Mouse (Mus musculus): Measurements from ENCODE around the gene Tap1. TPM values are rescaled to one million over a fixed set of nuclear protein-coding genes. Genes with fewer than 3 reads are reported as not detected.
"Not testable (repeated sequence)": the region's sequence is repeated elsewhere in the genome, so short reads cannot be mapped to it uniquely, and the experiment has no call there.

Gene Tap1
- polyA plus RNA-seq (2016; fragmentation: Nextera tagmentation; extraction: Ambion mirVana), result 4.7 TPM in 2 replicates

GRCm38 (mm10) chr17:34187261-34187916 is at the start of gene Tap1, which contains the start of gene Psmb9:
Gene Tap1, plus strand, starts transcription at chr17:34187553.
Gene Psmb9, minus strand, starts transcription at chr17:34187764.
- Histone ChIP-seq H3K4me2 (replicated peaks) (peak within 1 kb of the TSS; percentile 86), H3K4me1 (peaks cover 14% of the 10 kb centered on the region; the same call in 1 of the 2 replicates), H3K9ac (peak within 1 kb of the TSS; percentile 63), H3K9me3 (no peaks in the 10 kb centered on the region), H3K27me3 (peaks cover 78% of the 10 kb centered on the region), H3K36me3 (no peaks in the 10 kb centered on the region), H3K27ac (no peak within 1 kb of the TSS; the same call in 1 of the 2 replicates), H3K4me3 (peak within 1 kb of the TSS; percentile 47)
- peak; percentile 94 for ATAC-seq (ENCODE audit: insufficient number of reproducible peaks, insufficient read depth, low FRiP score, low TSS enrichment)
- WGBS, result under 1% methylated on average over 46 of the region's 46 CpGs

- WGBS, result 76% methylated on average over 7 of the region's 7 CpGs
- H3K4me2 ChIP-seq (replicated peaks), result no peak overlapping the region
Measured at GRCm38 (mm10) chr17:34137601-34138000, 49.8 kb upstream of the Tap1 start.

GRCm38 (mm10) chr17:34138655-34139054 is 48.7 kb upstream of the Tap1 start:
- Histone ChIP-seq H3K9ac (no peak overlapping the region), H3K4me1 (peaks cover 20% of the 10 kb centered on the region), H3K27ac (no peak overlapping the region), H3K27me3 (peaks cover 47% of the 10 kb centered on the region), H3K4me3 (no peak overlapping the region), H3K4me2 (replicated peaks) (peak overlapping the region; percentile 66; the same call in 1 of the 2 replicates), H3K36me3 (no peaks in the 10 kb centered on the region), H3K9me3 (no peaks in the 10 kb centered on the region)
- ATAC-seq (ENCODE audit: insufficient number of reproducible peaks, insufficient read depth, low FRiP score, low TSS enrichment), result no peak
- WGBS, result 67% methylated on average over 7 of the region's 7 CpGs

More at GRCm38 (mm10) chr17:34137601-34138000, 49.8 kb upstream of the Tap1 start:
- Histone ChIP-seq H3K36me3 (no peaks in the 10 kb centered on the region), H3K9me3 (no peaks in the 10 kb centered on the region), H3K4me3 (no peak overlapping the region), H3K27me3 (peaks cover 47% of the 10 kb centered on the region), H3K4me1 (peaks cover 11% of the 10 kb centered on the region; the same call in 1 of the 2 replicates), H3K27ac (no peak overlapping the region), H3K9ac (no peak overlapping the region)
- ATAC-seq (ENCODE audit: insufficient number of reproducible peaks, insufficient read depth, low FRiP score, low TSS enrichment), result no peak

GRCm38 (mm10) chr17:34139416-34139815 is 47.9 kb upstream of the Tap1 start:
- Histone ChIP-seq H3K4me3 (peak overlapping the region; percentile 36), H3K4me1 (peaks cover 20% of the 10 kb centered on the region), H3K9me3 (no peaks in the 10 kb centered on the region), H3K4me2 (replicated peaks) (peak overlapping the region; percentile 66), H3K27me3 (peaks cover 47% of the 10 kb centered on the region), H3K36me3 (no peaks in the 10 kb centered on the region), H3K27ac (no peak overlapping the region), H3K9ac (0 out of 2 replicates have a peak overlapping the region, but pooled peaks have one; percentile 27)
- no peak for ATAC-seq (ENCODE audit: insufficient number of reproducible peaks, insufficient read depth, low FRiP score, low TSS enrichment)
- 1% methylated on average over 16 of the region's 16 CpGs for WGBS

GRCm38 (mm10) chr17:34140240-34140639 is 47.1 kb upstream of the Tap1 start:
- ATAC-seq (ENCODE audit: insufficient number of reproducible peaks, insufficient read depth, low FRiP score, low TSS enrichment), result no peak
- peaks cover 47% of the 10 kb centered on the region for H3K27me3 ChIP-seq
- H3K27ac ChIP-seq, result no peak overlapping the region
- no peaks in the 10 kb centered on the region for H3K36me3 ChIP-seq
- H3K4me2 ChIP-seq (replicated peaks), result peak overlapping the region; percentile 66; the same call in 1 of the 2 replicates
- WGBS, result 11% methylated on average over 5 of the region's 5 CpGs
- no peak overlapping the region for H3K9ac ChIP-seq
- no peak overlapping the region for H3K4me3 ChIP-seq
- H3K9me3 ChIP-seq, result no peaks in the 10 kb centered on the region
- H3K4me1 ChIP-seq, result peaks cover 20% of the 10 kb centered on the region

- 61% methylated on average over 4 of the region's 4 CpGs for WGBS
- Histone ChIP-seq H3K27me3 (peaks cover 42% of the 10 kb centered on the region), H3K36me3 (no peaks in the 10 kb centered on the region), H3K27ac (no peak overlapping the region), H3K4me3 (no peak overlapping the region), H3K9me3 (no peaks in the 10 kb centered on the region), H3K9ac (no peak overlapping the region), H3K4me1 (peaks cover 20% of the 10 kb centered on the region), H3K4me2 (replicated peaks) (no peak overlapping the region)
- ATAC-seq (ENCODE audit: insufficient number of reproducible peaks, insufficient read depth, low FRiP score, low TSS enrichment), result no peak
Measured at GRCm38 (mm10) chr17:34141448-34141847, 45.9 kb upstream of the Tap1 start.

GRCm38 (mm10) chr17:34142456-34143010 is 44.8 kb upstream of the Tap1 start:
- no peak overlapping the region for H3K4me2 ChIP-seq (replicated peaks)
- H3K27ac ChIP-seq, result no peak overlapping the region
- no peak overlapping the region for H3K4me3 ChIP-seq
- H3K27me3 ChIP-seq, result peaks cover 34% of the 10 kb centered on the region
- peaks cover 20% of the 10 kb centered on the region for H3K4me1 ChIP-seq
- no peaks in the 10 kb centered on the region for H3K36me3 ChIP-seq
- 49% methylated on average over 7 of the region's 7 CpGs for WGBS
- no peak for ATAC-seq (ENCODE audit: insufficient number of reproducible peaks, insufficient read depth, low FRiP score, low TSS enrichment)
- H3K9ac ChIP-seq, result no peak overlapping the region
- H3K9me3 ChIP-seq, result no peaks in the 10 kb centered on the region

- H3K27ac ChIP-seq, result no peak within 1 kb of the TSS
- ATAC-seq (ENCODE audit: insufficient number of reproducible peaks, insufficient read depth, low FRiP score, low TSS enrichment), result no peak
Measured at GRCm38 (mm10) chr17:34143033-34143432, 44.3 kb upstream of the Tap1 start, which contains the start of gene H2-DMb2. Gene H2-DMb2, plus strand, starts transcription at chr17:34143307.

GRCm38 (mm10) chr17:34143461-34143860 is 43.9 kb upstream of the Tap1 start:
- Histone ChIP-seq H3K9me3 (no peaks in the 10 kb centered on the region), H3K27me3 (peaks cover 25% of the 10 kb centered on the region), H3K27ac (no peak overlapping the region), H3K36me3 (no peaks in the 10 kb centered on the region), H3K4me2 (replicated peaks) (no peak overlapping the region), H3K4me1 (peaks cover 20% of the 10 kb centered on the region), H3K9ac (no peak overlapping the region), H3K4me3 (no peak overlapping the region)
- ATAC-seq (ENCODE audit: insufficient number of reproducible peaks, insufficient read depth, low FRiP score, low TSS enrichment), result no peak
- 57% methylated on average over 4 of the region's 5 CpGs for WGBS

More at GRCm38 (mm10) chr17:34143033-34143432, 44.3 kb upstream of the Tap1 start, which contains the start of gene H2-DMb2:
- Histone ChIP-seq H3K36me3 (no peaks in the 10 kb centered on the region), H3K9me3 (no peaks in the 10 kb centered on the region), H3K27me3 (peaks cover 29% of the 10 kb centered on the region), H3K4me1 (peaks cover 20% of the 10 kb centered on the region), H3K4me3 (no peak within 1 kb of the TSS), H3K4me2 (replicated peaks) (no peak within 1 kb of the TSS), H3K9ac (no peak within 1 kb of the TSS)
- 25% methylated on average over 7 of the region's 7 CpGs for WGBS

GRCm38 (mm10) chr17:34144221-34144620 is 43.1 kb upstream of the Tap1 start:
- not testable (repeated sequence) for ATAC-seq (ENCODE audit: insufficient number of reproducible peaks, insufficient read depth, low FRiP score, low TSS enrichment); H3K36me3 ChIP-seq; H3K27ac ChIP-seq; H3K4me3 ChIP-seq; H3K9me3 ChIP-seq; H3K4me2 ChIP-seq (replicated peaks); H3K9ac ChIP-seq
- 92% methylated on average over 4 of the region's 4 CpGs for WGBS
- peaks cover 20% of the 10 kb centered on the region for H3K4me1 ChIP-seq
- H3K27me3 ChIP-seq, result peaks cover 17% of the 10 kb centered on the region

- Histone ChIP-seq H3K9me3 (no peaks in the 10 kb centered on the region), H3K27ac (no peak overlapping the region), H3K27me3 (peaks cover 14% of the 10 kb centered on the region), H3K4me1 (peaks cover 15% of the 10 kb centered on the region), H3K4me3 (no peak overlapping the region), H3K9ac (no peak overlapping the region), H3K36me3 (no peaks in the 10 kb centered on the region), H3K4me2 (replicated peaks) (no peak overlapping the region)
- 72% methylated on average over 3 of the region's 3 CpGs for WGBS
- ATAC-seq (ENCODE audit: insufficient number of reproducible peaks, insufficient read depth, low FRiP score, low TSS enrichment), result no peak
Measured at GRCm38 (mm10) chr17:34144960-34145371, 42.4 kb upstream of the Tap1 start.

- no peaks in the 10 kb centered on the region; the same call in 1 of the 2 replicates for H3K27me3 ChIP-seq
- ATAC-seq (ENCODE audit: insufficient number of reproducible peaks, insufficient read depth, low FRiP score, low TSS enrichment), result no peak
- H3K4me2 ChIP-seq (replicated peaks), result no peak within 1 kb of the TSS
- no peak within 1 kb of the TSS for H3K9ac ChIP-seq
- no peaks in the 10 kb centered on the region for H3K36me3 ChIP-seq
- no peak within 1 kb of the TSS for H3K27ac ChIP-seq
- no peaks in the 10 kb centered on the region for H3K4me1 ChIP-seq
- no peaks in the 10 kb centered on the region for H3K9me3 ChIP-seq
- 58% methylated on average over 4 of the region's 4 CpGs for WGBS
- no peak within 1 kb of the TSS for H3K4me3 ChIP-seq
Measured at GRCm38 (mm10) chr17:34152923-34153322, 34.4 kb upstream of the Tap1 start, which contains the start of gene H2-DMb1. Gene H2-DMb1, plus strand, starts transcription at chr17:34153072.

All from embryonic facial prominence, embryonic 12.5 days (tissue).